Mouse (Mus musculus) CH12F3 (cell line): ENCODE data around the gene Cdca3.
"Not testable (repeated sequence)": the region's sequence is repeated elsewhere in the genome, so short reads cannot be mapped to it uniquely, and the experiment has no call there.

Experiments
- in situ Hi-C: fragments of 300-500 bp; cut with MboI; formaldehyde crosslinking; loops from 2 replicates; pipeline ENCODE4 v1.14.3; 2020; ENCODE audit warnings: low sequenced_read_pairs

The Cdca3 gene

DNA sequence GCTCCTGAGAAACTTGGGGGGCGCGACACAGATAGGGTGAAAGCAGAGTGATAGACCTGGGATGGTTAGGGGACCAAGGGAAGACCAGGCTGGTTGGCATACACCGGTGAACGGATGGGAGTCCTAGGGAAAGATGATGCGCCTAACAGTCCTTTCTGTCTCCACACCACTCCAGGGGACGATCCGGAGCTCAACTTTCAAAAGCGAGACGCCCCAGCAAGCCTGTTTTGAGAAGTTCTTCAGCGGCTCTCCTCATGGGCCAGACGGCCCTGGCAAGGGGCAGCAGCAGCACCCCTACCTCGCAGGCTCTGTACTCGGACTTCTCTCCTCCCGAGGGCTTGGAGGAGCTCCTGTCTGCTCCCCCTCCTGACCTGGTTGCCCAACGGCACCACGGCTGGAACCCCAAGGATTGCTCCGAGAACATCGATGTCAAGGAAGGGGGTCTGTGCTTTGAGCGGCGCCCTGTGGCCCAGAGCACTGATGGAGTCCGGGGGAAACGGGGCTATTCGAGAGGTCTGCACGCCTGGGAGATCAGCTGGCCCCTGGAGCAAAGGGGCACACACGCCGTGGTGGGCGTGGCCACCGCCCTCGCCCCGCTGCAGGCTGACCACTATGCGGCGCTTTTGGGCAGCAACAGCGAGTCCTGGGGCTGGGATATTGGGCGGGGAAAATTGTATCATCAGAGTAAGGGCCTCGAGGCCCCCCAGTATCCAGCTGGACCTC is 20.1 kb upstream of the Cdca3 start:
- in situ Hi-C loops = no loop called here

DNA sequence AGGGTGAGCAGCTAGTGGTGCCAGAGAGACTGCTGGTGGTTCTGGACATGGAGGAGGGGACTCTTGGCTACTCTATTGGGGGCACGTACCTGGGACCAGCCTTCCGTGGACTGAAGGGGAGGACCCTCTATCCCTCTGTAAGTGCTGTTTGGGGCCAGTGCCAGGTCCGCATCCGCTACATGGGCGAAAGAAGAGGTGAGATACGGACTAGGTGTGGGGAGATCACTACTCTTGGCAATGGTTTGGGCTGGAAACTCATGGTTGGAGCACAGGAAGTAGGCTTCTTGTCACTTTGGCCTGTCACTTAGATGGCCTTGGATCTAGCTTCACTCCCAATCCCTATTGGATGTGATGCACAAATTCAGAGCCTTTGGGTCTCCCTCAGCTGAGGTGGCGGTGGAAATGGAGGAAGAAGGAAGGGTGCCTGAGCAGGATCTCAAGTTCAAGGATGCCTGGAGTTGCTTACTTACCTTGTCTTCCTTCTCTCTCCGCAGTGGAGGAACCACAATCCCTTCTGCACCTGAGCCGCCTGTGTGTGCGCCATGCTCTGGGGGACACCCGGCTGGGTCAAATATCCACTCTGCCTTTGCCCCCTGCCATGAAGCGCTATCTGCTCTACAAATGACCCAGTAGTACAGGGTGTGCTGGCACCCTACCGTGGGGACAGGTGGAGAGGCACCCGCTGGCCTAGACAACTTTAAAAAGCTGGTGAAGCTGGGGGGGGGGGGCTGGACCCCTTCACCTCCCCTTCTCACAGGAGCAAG is 19.4 kb upstream of the Cdca3 start:
- in situ Hi-C loops = no loop called here

DNA sequence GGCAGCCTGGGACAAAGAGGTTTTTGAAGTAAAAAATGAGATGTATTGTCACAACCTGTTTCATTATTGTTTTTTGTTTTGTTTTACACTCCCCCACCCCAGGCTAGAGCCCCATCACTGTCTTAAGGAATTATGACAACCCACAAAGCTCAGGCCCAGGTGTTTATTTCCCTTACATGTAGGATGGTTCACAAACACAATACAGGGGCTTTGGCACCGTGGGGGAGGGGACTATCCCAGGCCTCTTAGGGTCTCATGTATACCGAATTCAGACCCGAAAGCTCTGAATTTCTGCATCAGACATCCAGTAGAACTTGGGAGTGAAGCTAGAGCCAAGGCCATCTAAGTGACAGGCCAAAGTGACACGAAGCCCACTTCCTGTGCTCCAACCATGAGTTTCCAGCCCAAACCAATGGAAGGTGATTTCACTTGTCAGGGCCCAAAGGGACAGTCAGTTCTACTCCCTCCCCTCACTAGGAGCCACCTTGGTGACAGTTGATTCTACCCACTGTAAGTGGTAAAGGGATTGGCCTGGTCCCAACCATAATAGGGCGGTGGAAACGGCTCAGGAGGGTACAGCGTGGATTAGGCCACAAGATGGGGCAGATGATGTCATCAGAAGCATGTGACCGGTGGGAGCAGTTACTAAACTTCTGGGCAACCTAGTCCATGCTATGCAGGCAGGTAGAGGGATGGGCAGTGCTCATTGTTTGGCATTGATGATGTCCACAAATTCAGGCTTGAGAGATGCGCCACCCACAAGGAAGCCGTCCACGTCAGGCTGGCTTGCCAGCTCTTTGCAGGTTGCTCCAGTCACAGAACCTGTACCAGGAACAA is 18.6 kb upstream of the Cdca3 start:
- in situ Hi-C loops = not testable (repeated sequence)

DNA sequence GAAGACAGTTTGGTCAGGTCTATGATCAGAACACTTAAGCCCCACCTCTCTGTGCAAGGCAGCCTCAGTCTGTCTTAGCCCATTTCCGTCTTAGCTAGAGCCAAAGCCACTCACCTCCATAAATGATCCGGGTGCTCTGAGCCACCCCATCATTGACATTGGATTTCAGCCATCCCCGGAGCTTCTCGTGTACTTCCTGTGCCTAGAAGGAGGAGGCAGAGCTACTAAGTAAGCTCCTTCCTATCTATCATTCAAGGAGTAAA is 18.0 kb upstream of the Cdca3 start:
- in situ Hi-C loops = no loop called here

DNA sequence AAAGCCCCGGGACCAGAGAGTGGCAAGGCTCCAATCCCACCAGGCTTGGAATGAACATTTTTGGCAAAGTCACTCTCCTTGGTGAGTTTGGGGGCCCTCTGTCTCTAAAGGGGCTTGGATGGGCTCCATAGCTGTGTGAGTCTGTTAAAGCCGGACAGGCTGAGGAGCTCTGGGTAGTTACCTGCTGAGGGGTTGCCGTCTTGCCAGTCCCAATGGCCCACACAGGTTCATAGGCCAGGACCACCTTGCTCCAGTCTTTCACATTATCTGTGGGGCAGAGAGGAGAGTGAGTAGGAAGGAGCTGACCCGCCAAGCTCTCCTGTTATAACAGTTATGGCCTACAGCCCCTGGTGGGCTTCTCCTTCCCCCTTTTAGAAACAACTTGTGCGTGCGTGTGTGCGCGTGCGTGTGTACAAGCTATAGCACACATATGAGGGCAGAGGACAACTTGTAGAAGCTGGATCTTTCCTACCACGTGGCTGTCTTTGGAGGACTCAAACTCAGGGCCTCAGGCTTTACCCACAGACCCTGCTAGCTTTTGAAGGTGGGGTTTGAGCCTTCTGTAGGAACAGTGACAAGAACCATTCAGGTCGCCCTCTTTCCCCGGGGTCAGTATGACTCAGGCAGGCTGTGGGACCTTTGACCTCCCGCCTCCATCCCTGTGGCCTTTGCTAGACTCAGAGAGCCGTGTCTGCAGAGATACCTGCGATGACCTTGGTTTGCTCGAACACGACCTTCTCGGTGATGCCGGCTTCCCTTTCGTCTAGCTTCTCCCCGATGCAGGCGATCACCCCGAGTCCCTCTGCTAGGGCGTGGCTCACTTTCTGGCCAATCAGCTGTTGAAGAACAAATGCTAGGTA is 17.4 kb upstream of the Cdca3 start:
- in situ Hi-C loops = no loop called here

DNA sequence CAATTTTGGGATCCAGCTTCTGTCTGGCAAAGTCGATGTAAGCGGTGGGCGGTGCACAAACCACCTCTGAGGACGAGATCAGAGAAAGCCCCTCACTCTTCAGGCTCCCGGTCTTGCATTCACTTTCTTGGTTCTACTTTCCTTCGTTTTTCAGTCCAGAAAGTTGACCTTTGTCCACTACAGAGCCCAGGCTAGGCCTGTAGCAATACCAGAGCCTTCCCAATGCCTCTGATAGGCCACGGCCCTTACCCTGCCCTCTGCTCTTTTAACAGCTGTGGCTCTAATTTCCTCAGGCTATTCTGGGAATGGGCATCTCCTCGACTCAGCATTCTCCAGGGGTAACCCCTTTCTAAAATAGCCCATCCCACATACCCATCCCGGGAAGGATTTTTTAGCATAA is 16.5 kb upstream of the Cdca3 start:
- in situ Hi-C loops = no loop called here

DNA sequence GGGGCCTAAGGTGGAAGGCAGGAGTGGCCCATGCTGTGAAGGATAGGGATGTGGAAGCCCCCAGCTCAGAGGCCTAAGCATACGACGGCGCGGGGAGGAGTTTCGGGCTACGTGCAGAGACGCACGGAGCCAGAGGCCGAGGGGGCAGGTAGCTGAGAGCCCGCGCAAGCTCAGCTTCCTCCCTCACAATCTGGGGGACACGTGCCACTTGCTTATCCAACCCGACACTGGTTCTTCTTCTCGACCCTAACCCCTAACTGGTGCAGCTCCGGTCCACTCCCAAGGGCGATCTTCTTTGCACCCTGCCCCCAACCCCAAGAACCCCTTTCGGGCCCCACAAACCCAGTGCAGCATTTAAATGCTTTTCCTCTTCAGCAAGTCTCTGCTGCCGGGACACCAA is 15.9 kb upstream of the Cdca3 start:
- in situ Hi-C loops = no loop called here

DNA sequence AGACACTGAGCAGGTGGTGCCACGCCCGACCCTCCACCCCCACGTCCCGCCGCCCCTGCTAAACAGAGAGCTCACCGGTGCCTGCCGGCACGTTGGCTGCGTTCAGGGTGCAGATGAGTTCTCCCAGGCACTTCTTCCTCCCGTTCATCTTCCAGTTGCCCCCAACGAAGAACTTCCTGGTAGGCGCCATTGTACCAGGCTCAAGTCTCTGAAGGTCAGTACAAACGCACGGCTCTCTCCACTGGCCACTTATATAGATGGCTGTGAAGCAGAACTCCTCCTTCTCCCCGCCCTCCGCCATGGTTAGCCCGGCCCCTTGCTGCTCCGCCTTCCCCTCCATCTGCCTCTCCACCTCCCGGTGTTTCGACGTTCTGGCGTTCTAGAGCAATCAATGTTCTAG is 15.4 kb upstream of the Cdca3 start, which contains the start of gene Tpi1:
Gene Tpi1, minus strand, starts transcription at position 364 of the 400 bp plus-strand sequence.
- in situ Hi-C loops = no loop called here

DNA sequence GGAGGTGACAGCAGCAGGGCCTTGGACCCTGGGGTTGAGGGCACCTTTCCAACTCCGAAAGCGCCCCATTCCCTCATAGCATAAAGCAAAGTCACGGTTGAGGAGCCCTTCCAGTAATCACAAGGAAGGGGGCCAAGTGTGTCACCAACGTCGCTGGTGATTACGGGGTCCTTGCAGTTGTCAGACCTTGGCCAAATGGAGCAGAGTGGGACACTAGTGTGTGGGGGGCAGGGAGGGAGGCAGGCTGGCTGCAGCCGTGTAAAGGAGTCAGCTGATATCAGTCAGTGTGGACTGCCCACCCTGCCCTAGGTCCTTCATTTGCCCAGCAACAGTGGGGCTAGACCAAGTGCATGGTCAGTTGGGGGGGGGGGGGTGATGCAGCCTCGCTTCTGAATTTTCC is 14.9 kb upstream of the Cdca3 start:
- in situ Hi-C loops = no loop called here

DNA sequence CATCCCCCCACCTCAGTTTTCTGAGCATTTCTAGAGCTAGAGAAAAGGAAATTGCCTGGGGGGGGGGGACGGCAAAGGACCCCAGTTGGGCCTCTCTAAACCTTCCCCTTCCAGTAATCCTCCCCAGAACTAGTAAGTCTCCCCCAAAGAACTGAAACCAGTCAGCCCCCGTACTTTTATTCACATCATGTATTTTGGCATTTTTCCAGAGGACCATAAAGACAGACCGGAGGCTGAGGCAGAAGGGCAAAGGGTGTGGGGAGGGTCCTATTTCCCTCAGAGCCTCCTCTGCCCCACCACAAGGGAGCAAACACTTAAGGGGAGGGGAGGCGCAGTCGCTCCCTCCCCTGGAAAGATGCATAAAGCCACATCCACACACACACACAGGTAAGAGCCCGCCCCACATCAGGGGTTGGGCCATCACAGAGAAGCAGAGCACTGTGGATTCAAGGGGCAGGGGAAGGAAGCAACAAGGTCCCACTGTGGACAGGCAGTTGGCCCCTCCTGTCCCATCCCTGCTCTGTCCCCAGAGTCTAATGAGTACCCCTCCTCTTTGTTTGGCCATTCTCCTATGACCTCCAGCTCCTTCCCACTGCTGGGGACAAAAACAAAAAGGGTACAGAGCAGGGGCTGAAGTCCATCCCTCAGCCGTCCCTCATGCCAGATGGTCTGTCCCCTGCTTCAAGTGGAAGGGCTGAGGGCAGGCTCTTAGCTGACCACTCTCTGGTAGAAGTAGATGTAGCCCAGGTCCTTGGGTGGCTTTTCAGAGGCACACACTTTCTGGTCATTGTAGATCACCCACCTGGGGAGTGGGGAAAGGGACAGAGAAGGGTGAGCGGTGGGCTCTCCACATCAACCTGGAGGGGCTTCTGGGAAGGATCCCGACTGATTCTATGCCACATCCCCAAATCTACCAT is 14.2 kb upstream of the Cdca3 start:
- in situ Hi-C loops = no loop called here

DNA sequence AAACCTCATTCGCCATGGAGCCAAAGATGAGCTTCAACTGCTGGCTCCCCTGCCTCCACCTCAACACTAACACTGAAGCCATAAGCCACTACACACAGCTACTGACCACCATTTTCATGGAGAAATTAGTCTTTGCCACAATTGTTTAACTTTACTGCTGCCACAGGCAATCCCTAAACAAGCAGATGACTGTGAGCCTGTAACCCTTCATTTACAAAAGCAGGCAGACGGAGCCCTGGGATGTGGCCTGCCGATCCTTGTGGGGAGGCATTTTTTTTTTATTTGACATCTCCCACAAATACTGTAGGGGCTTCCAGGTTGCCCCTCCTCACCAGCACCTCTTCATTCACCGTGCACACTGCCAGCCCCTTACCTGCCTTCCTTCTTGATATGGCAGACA is 12.7 kb upstream of the Cdca3 start:
- in situ Hi-C loops = no loop called here

DNA sequence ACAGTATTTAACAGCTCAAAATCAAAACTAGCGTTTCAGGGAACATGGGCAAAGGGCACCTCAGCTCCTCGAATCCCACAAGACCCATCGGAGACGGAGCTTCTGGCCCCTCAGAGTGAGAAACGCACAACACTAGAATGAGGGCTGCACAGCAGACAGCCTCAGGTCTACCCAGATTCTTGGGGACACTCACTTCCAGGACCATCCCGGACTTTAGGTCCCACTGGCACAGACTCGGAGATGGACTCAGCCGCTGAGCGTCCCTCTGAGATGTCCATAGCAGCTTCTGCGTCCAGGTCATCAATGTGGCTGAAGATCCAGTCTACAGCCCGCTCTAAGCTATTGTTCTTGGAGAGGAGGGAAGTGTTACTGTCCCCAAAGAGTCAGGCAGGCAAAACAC is 12.2 kb upstream of the Cdca3 start:
- in situ Hi-C loops = no loop called here

DNA sequence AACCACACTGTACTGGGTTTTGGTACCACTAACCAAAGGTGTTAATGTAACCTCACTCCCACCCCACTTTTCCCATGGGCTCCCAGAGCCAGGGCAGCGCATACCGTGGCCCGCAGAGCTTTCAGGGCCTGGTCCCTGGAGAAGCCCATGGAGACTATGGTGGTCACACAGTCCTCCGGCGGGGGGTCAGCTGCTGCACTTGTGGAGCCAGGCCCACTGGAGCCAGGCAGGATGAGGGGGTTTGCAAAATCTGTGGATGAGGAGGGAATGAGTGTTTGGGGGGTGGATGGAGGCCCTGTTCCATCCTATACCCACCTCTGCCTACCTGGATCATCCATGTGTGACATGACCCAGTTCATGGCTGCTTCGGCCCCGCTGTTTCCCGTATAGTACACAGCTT is 11.8 kb upstream of the Cdca3 start:
- in situ Hi-C loops = no loop called here

DNA sequence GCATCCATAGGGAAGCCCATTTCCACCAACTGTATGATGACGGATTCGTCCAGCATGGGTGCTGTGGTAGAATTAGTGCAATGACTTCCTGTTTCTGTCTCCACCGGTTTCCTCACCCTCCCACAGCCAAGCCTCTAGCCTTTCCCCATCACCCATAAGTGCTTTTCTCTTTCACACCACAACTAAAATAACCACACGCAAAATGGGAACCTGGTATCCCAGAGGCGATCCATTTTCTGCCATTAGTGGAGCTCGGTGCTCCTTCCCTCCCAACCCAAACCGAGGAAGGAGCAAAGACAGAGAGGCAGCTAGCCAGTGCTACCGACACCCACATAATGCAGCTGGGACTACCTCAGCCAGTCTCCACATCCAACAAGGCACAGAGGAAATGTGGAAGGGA is 11.4 kb upstream of the Cdca3 start:
- in situ Hi-C loops = no loop called here

DNA sequence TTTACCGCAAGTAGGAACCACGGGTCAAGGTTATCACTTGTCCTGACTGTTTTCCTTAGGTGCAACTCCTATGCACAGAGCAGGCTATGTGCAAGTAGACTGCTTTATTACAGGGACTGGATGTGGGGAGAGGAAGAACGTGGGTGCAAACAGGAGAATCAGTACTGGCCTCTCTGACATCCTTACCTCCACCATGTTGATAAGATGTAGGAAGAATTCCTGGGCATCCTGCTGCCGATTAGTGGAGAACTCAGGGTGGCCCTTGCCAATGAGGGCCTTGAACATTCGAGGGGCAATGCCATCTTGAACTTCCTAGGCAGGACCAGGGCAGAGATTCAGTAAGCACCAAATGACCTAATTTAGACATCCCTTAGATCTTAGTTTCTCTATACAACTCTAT is 8.5 kb upstream of the Cdca3 start:
- in situ Hi-C loops = no loop called here

DNA sequence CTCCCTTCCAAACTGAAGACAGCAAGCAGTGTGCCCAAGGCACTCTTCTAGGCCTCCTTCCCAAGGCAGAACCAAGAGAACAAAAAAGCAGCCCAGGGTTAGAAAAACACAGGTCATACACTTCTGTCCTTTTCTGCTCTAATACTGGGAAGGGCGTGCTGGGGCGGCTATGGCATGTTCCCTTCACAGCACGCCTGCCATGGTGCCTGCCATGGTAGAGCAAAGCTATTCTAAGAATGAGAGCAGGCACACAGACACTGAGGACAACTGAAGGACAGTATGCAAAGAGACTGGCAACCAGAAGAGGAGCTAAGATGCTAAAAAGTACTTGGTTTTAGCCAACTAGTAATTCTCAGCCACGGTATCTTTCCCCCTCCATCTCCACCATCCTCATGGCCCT is 7.3 kb upstream of the Cdca3 start:
- in situ Hi-C loops = no loop called here

DNA sequence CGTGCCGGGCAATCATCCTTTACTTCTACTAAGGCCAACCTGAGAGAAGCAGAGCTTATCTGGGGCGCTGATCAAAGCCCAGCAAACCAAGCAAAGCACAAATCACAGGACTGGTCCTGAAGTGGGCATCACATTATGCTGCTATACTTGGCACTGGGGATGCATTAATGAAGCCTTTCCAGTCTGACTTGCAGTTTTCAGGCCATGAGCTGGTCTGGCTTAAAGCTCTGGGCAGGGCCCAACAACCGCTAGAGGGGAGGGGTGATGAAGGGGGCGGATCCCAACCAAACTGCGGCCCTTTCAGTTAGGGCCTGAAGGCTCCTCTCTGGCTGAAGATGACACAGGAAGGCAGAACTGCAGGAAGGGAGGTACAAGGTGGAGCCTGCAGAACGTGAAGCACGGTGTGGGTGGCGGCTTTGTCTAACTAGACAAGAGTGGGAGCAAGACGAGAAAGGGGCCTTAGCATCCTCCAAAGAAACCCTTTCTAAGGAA is 1.2 kb upstream of the Cdca3 start:
- in situ Hi-C loops = no loop called here

DNA sequence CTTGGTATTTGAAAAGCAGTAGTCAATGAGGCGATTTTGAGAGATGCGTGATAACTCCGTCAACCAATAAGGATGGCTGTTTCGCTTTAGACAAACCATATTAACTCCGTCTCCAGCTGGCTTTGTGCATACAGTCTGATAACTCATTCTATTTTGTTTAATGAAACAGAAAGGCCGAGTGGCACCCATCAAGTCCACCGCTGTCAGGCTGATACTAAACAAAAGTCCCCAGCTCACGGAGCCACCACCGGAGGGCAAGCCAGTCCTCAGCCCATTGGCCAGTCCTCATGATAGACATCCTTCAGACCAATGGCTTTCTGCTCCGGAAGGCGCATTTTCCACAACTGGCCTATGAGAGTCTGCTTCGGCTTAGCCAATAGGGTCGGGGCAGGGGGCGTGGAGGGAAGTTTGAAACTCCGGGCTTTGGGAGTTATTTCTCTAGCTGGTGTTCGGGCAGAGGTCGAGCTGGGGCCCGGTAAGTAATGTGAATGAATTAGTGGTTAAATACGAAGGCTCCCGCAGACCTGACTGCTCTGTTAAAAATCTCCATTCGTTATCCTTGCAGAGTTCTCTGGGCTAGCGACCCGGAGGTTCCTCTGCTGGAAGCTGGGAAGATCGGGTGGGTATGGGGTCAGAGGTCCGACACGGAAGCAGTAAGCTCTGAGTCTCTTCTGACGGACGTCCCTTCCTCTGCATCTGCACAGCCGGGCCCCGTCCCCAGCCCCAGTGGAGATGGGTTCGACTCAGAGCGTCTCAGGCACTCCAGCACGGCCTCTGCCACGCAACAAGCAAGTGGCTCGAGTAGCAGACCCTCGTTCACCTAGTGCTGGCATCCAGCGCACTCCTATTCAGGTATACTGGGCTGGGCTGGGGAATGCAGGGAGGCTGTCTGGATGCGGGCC is 703 bp downstream of the Cdca3 start:
- in situ Hi-C loops = no loop called here

DNA sequence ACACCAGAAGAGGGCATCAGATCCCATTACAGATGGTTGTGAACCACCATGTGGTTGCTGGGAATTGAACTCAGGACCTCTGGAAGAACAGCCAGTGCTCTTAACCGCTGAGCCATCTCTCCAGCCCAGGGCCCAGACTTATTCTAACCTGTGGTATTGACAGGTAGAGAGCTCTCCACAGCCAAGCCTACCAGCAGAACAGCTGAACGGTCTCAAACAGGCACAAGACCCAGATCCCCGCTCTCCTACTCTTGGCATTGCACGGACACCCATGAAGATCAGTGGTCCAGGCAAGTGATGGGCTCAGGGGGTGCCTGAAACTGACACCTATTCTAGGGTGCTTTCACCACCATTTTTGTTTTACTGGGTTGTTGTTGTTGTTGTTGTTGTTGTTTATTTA is 1.9 kb downstream of the Cdca3 start:
- in situ Hi-C loops = not testable (repeated sequence)
